Mouse (Mus musculus): ENCODE results near the gene Ptpn12. TPM values are rescaled to one million over a fixed set of nuclear protein-coding genes. Genes with fewer than 3 reads are reported as not detected.
"Not testable (repeated sequence)": the region's sequence is repeated elsewhere in the genome, so short reads cannot be mapped to it uniquely, and the experiment has no call there.

Ptpn12 gene
- polyA plus RNA-seq, 1 experiment from 2014 or later: 22.5 TPM

DNA sequence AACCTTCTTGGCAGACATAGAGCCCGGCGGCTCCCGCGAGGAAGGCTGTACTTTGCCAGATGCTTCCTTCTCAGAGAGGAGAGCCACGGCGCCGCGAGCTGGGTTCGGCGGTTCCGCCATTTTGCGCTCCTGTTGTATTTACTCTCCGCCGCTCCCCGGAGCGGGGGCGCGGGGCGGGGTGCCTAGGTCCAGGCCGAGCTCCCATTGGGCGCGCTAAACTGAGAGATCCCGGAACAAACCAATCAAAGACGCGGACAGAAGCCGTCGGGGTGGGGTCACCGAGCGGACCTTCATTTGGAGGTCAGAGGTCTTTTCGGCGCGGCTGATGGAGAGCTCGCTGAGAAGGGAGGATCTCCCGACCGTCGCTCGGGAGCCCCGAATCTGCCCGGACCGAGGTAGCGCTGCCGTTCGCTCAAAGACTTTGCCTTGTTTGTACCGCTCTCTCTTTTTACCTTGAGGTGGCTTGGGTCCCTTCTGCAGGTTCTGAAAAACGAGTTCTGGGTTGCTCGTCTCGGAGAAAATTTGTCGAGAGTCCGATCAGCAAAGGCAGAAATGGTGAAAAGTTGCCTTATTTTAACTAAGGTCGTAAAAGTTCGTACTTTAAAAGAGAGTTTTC lies 103.9 kb downstream of the Ptpn12 start:
- Histone ChIP-seq H3K4me3 (ENCODE audit: low read depth, low read length) (peak overlapping the region; percentile 99), H3K36me3 (ENCODE audit: control insufficient read depth, insufficient read depth, low read length) (0 out of 2 replicates have a peak, but pooled peaks cover 2% of the 10 kb centered on the region), H3K9ac (ENCODE audit: low read depth, low read length) (peak overlapping the region; percentile 97), H3K4me1 (ENCODE audit: control insufficient read depth, insufficient read depth, low read length) (peaks cover 7% of the 10 kb centered on the region), H3K9me3 (replicated peaks; ENCODE audit: control insufficient read depth, low read length) (peaks cover under 1% of the 10 kb centered on the region; the same call in 1 of the 2 replicates), H3K27ac (ENCODE audit: low read depth, low read length) (peak overlapping the region; percentile 98), H3K27me3 (ENCODE audit: control insufficient read depth, insufficient read depth, low read length) (no peaks in the 10 kb centered on the region), H3K4me2 (peak overlapping the region; percentile 71)
- peak; percentile 100 for ATAC-seq (replicated peaks; ENCODE audit: insufficient number of reproducible peaks, low FRiP score, low TSS enrichment)
- under 1% methylated on average over 51 of the region's 51 CpGs for WGBS (ENCODE audit: insufficient replicate concordance)

GRCm38 (mm10) chr5:20950855-20951650 lies 104.7 kb downstream of the Ptpn12 start:
- Histone ChIP-seq H3K27ac (ENCODE audit: low read depth, low read length) (peak overlapping the region; percentile 98), H3K9ac (ENCODE audit: low read depth, low read length) (peak overlapping the region; percentile 97)
- under 1% methylated on average over 75 of the region's 88 CpGs for WGBS (ENCODE audit: insufficient replicate concordance)

DNA sequence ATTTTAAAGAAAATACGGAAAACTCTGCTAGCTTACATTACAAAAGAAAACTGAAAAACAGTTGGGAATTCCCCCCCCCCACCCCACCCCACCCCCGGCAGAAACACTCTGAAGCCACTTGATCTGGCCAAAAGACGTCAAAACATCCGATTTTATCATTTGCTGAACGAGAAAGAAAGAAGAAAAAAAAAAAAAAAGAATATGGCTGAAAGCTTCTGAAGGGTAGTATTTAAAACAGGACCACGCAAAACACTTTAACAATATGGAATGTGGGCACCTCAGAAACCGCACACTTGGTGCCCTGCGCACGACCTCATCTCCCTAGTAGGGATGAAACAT lies 105.2 kb downstream of the Ptpn12 start:
- Histone ChIP-seq H3K4me1 (ENCODE audit: control insufficient read depth, insufficient read depth, low read length) (peaks cover 7% of the 10 kb centered on the region), H3K9ac (ENCODE audit: low read depth, low read length) (peak overlapping the region; percentile 97), H3K9me3 (replicated peaks; ENCODE audit: control insufficient read depth, low read length) (no peaks in the 10 kb centered on the region), H3K27me3 (ENCODE audit: control insufficient read depth, insufficient read depth, low read length) (no peaks in the 10 kb centered on the region), H3K27ac (ENCODE audit: low read depth, low read length) (peak overlapping the region; percentile 98; the same call in 1 of the 2 replicates), H3K4me3 (ENCODE audit: low read depth, low read length) (peak overlapping the region; percentile 99), H3K4me2 (peak overlapping the region; percentile 71), H3K36me3 (ENCODE audit: control insufficient read depth, insufficient read depth, low read length) (no peaks in the 10 kb centered on the region)
- WGBS (ENCODE audit: insufficient replicate concordance): 0% methylated on average over 9 of the region's 9 CpGs
- ATAC-seq (replicated peaks; ENCODE audit: insufficient number of reproducible peaks, low FRiP score, low TSS enrichment): no peak

More at GRCm38 (mm10) chr5:20950855-20951650, 104.7 kb downstream of the Ptpn12 start:
- Histone ChIP-seq H3K4me2 (peak overlapping the region; percentile 71), H3K4me1 (ENCODE audit: control insufficient read depth, insufficient read depth, low read length) (peaks cover 7% of the 10 kb centered on the region), H3K36me3 (ENCODE audit: control insufficient read depth, insufficient read depth, low read length) (no peaks in the 10 kb centered on the region), H3K27me3 (ENCODE audit: control insufficient read depth, insufficient read depth, low read length) (no peaks in the 10 kb centered on the region), H3K4me3 (ENCODE audit: low read depth, low read length) (peak overlapping the region; percentile 99), H3K9me3 (replicated peaks; ENCODE audit: control insufficient read depth, low read length) (no peaks in the 10 kb centered on the region)
- ATAC-seq (replicated peaks; ENCODE audit: insufficient number of reproducible peaks, low FRiP score, low TSS enrichment): peak; percentile 69

GRCm38 (mm10) chr5:20950093-20950492 lies 105.6 kb downstream of the Ptpn12 start:
- no peaks in the 10 kb centered on the region for H3K36me3 ChIP-seq (ENCODE audit: control insufficient read depth, insufficient read depth, low read length)
- no peak for ATAC-seq (replicated peaks; ENCODE audit: insufficient number of reproducible peaks, low FRiP score, low TSS enrichment)
- 14% methylated on average over 5 of the region's 5 CpGs for WGBS (ENCODE audit: insufficient replicate concordance)
- no peaks in the 10 kb centered on the region for H3K27me3 ChIP-seq (ENCODE audit: control insufficient read depth, insufficient read depth, low read length)
- no peaks in the 10 kb centered on the region for H3K9me3 ChIP-seq (replicated peaks; ENCODE audit: control insufficient read depth, low read length)
- H3K4me3 ChIP-seq (ENCODE audit: low read depth, low read length): peak overlapping the region; percentile 99
- H3K27ac ChIP-seq (ENCODE audit: low read depth, low read length): no peak overlapping the region; the same call in 1 of the 2 replicates
- H3K4me1 ChIP-seq (ENCODE audit: control insufficient read depth, insufficient read depth, low read length): peaks cover 10% of the 10 kb centered on the region
- H3K4me2 ChIP-seq: peak overlapping the region; percentile 71
- H3K9ac ChIP-seq (ENCODE audit: low read depth, low read length): peak overlapping the region; percentile 97

GRCm38 (mm10) chr5:20946906-20947305 lies 108.8 kb downstream of the Ptpn12 start:
- no peak overlapping the region for H3K4me2 ChIP-seq
- H3K27ac ChIP-seq (ENCODE audit: low read depth, low read length): no peak overlapping the region
- 91% methylated on average over 6 of the region's 6 CpGs for WGBS (ENCODE audit: insufficient replicate concordance)
- H3K4me3 ChIP-seq (ENCODE audit: low read depth, low read length): no peak overlapping the region
- H3K4me1 ChIP-seq (ENCODE audit: control insufficient read depth, insufficient read depth, low read length): peaks cover 16% of the 10 kb centered on the region
- no peaks in the 10 kb centered on the region for H3K9me3 ChIP-seq (replicated peaks; ENCODE audit: control insufficient read depth, low read length)
- H3K36me3 ChIP-seq (ENCODE audit: control insufficient read depth, insufficient read depth, low read length): no peaks in the 10 kb centered on the region
- ATAC-seq (replicated peaks; ENCODE audit: insufficient number of reproducible peaks, low FRiP score, low TSS enrichment): no peak
- no peak overlapping the region for H3K9ac ChIP-seq (ENCODE audit: low read depth, low read length)
- H3K27me3 ChIP-seq (ENCODE audit: control insufficient read depth, insufficient read depth, low read length): no peaks in the 10 kb centered on the region

DNA sequence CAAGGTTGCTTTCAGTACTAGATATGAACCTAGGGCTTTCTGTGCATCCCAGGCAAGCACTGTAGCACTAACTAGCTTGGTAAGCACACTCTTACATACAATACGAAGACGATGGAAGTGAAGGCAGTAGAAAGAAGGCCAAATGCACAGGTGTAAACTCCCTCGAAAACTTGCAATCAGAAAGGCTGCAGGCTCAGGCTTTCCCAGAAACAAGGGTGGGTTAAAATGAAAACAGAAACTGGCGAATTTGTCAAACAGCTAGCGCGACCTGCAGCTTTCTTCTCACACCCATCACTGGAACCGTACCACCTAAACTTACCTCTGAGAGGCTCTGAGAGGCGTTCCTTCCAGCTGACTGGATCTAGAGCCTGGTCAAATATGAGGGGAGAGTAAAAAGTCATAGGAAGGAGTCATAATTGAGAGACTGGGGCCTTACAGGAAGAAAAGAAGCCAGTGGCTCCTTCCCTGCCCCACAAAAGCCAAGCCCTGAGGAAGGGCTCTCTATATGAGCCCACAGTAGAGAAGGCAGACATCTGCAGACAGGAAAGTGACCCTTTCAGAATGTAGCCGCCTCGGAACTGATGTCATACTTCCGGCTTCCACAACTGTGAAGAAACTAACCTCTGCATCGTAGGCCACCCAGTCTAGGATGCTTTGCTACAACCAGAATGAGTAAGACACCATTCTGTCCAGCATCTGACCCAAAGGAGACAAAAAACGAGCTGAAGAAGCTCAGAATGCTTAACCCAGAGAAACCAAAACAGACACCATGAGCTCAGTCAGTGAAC lies 110.6 kb downstream of the Ptpn12 start:
- Histone ChIP-seq H3K4me1 (ENCODE audit: control insufficient read depth, insufficient read depth, low read length) (peaks cover 33% of the 10 kb centered on the region), H3K27ac (ENCODE audit: low read depth, low read length) (peak overlapping the region; percentile 67), H3K36me3 (ENCODE audit: control insufficient read depth, insufficient read depth, low read length) (no peaks in the 10 kb centered on the region), H3K9ac (ENCODE audit: low read depth, low read length) (no peak overlapping the region), H3K27me3 (ENCODE audit: control insufficient read depth, insufficient read depth, low read length) (no peaks in the 10 kb centered on the region), H3K4me2 (peak overlapping the region; percentile 33), H3K4me3 (ENCODE audit: low read depth, low read length) (no peak overlapping the region), H3K9me3 (replicated peaks; ENCODE audit: control insufficient read depth, low read length) (no peaks in the 10 kb centered on the region)
- no peak for ATAC-seq (replicated peaks; ENCODE audit: insufficient number of reproducible peaks, low FRiP score, low TSS enrichment)
- WGBS (ENCODE audit: insufficient replicate concordance): 66% methylated on average over 13 of the region's 13 CpGs

DNA sequence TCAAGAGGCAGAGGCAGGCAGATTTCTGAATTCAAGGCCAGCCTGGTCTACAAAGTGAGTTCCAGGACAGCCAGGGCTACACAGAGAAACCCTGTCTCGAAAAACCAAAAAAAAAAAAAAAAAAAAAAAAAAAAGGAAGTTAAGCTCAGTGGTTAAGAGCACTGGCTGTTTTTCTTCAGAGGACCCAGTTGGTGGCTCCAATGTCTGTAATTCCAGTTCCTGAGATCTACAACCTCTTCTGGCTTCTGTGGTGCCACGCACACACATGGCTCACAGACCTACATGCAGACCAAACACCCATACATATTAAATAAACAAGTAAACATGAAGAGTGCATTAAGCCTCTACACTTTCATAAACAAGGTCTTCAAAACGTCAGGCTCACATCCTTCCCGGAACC lies 111.9 kb downstream of the Ptpn12 start:
- H3K27ac ChIP-seq (ENCODE audit: low read depth, low read length); H3K9me3 ChIP-seq (replicated peaks; ENCODE audit: control insufficient read depth, low read length); H3K36me3 ChIP-seq (ENCODE audit: control insufficient read depth, insufficient read depth, low read length); H3K4me3 ChIP-seq (ENCODE audit: low read depth, low read length); H3K27me3 ChIP-seq (ENCODE audit: control insufficient read depth, insufficient read depth, low read length); ATAC-seq (replicated peaks; ENCODE audit: insufficient number of reproducible peaks, low FRiP score, low TSS enrichment); H3K4me2 ChIP-seq; H3K9ac ChIP-seq (ENCODE audit: low read depth, low read length): not testable (repeated sequence)
- peaks cover 39% of the 10 kb centered on the region for H3K4me1 ChIP-seq (ENCODE audit: control insufficient read depth, insufficient read depth, low read length)
- WGBS (ENCODE audit: insufficient replicate concordance): 76% methylated on average over 4 of the region's 4 CpGs

GRCm38 (mm10) chr5:20942523-20942922 lies 113.2 kb downstream of the Ptpn12 start:
- Histone ChIP-seq H3K4me1 (ENCODE audit: control insufficient read depth, insufficient read depth, low read length) (peaks cover 44% of the 10 kb centered on the region), H3K4me3 (ENCODE audit: low read depth, low read length) (no peak overlapping the region), H3K9me3 (replicated peaks; ENCODE audit: control insufficient read depth, low read length) (no peaks in the 10 kb centered on the region), H3K27ac (ENCODE audit: low read depth, low read length) (no peak overlapping the region), H3K9ac (ENCODE audit: low read depth, low read length) (no peak overlapping the region), H3K36me3 (ENCODE audit: control insufficient read depth, insufficient read depth, low read length) (no peaks in the 10 kb centered on the region), H3K27me3 (ENCODE audit: control insufficient read depth, insufficient read depth, low read length) (no peaks in the 10 kb centered on the region), H3K4me2 (no peak overlapping the region)
- no peak for ATAC-seq (replicated peaks; ENCODE audit: insufficient number of reproducible peaks, low FRiP score, low TSS enrichment)
- WGBS (ENCODE audit: insufficient replicate concordance): 75% methylated on average over 3 of the region's 3 CpGs

All from heart, embryonic 11.5 days (tissue).